Mouse (Mus musculus) stomach, postnatal 0 days (tissue): Measurements from ENCODE around the gene Synpr.

Experiments
- CTCF ChIP-seq: IDR thresholded peaks from 2 replicates; pipeline ENCODE4 v1.5.1; 2016; ENCODE audit warnings: antibody characterized with exemption, low read depth, mild to moderate bottlenecking, moderate library complexity
- EP300 ChIP-seq: optimal IDR thresholded peaks from 2 replicates; pipeline ENCODE3; 2016; ENCODE audit warnings: antibody characterized with exemption

- no peak for TF ChIP-seq CTCF
- TF ChIP-seq EP300: no peak
Observed at GRCm38 (mm10) chr14:13597204-13597603, 312.6 kb downstream of the Synpr start.
